Mouse (Mus musculus) spleen, adult 10 weeks (tissue): ENCODE measurements around the gene Tuba3b. TPM values are rescaled to one million over a fixed set of nuclear protein-coding genes. Genes with fewer than 3 reads are reported as not detected.

Source experiments
- polyA plus RNA-seq: library from polyadenylated mRNA; stranded (reverse); fragments of 350-450 nt; fragmentation: Illumina TruSeq; extraction: RNeasy Lipid Tissue Mini Kit (QIAGEN cat#74804); gene quantifications from one replicate; pipeline ENCODE4 v1.2.3, GENCODE M21; 2015; ENCODE audit warnings: low replicate concordance; ENCODE audit not compliant: insufficient read depth

Tuba3b gene
- polyA plus RNA-seq = not detected

DNA sequence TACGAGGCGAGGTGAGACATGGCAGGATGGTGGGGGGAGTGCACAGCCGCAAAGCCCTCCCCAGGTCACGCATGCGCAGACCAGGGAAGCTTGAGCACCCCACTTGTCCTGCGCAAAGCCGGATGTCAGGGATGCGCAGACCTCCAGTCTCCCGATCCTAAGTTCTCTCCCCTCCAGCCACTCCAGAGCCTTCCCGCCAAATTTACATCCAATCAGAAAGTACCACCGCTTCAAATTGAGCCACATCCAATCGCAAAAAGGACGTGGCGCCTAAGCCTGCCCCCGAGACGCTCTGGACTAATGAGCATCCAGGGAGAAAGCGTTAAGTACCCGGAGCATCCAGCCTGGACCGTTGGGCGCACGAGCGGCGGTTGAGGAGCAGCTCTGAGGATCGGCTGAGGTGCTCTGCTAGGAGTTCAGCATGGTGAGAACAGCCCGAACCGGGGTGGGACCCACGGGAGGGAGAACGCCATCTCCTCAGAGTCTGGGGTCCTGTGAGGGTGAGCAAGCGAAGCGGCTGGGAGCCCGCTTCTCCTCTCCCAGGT lies at the start of gene Tuba3b:
Gene Tuba3b (plus strand): TSS at position 92 of the 545 bp plus-strand sequence.

DNA sequence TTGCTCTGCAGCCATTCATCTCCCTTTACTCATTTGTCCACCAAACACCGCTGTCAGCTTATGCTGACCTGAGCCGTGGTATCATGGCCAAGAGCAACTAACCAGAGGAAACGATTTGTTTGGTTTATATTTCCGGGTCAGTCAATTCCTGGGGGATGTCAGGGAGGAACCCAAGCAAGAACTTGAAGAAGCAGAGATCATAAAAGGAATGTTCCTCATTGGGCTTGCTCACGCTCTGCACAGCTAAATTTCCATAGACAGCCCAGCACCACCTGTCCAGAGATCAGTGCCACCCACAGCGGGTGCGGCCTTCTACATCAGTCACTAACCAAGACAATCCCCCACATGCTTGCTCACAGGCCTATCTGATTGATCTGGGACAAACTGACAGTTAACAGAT lies 1.3 kb upstream of the Tuba3b start, which contains the start of gene Lmntd1:
Gene Lmntd1 (minus strand): TSS at position 101 of the 400 bp plus-strand sequence.

Other genes with a start within 250 kb of the Tuba3b start
- 0.23 TPM for gene Lmntd1, start 1.4 kb upstream of the Tuba3b start, polyA plus RNA-seq
- 5.8 TPM for gene Rassf8, start 131.0 kb downstream of the Tuba3b start, polyA plus RNA-seq
- 5.3 TPM for gene Bhlhe41, start 249.8 kb downstream of the Tuba3b start, polyA plus RNA-seq